Mouse (Mus musculus) thymus, postnatal 0 days (tissue): ENCODE results near the gene Vmn2r23. TPM values are rescaled to one million over a fixed set of nuclear protein-coding genes. Genes with fewer than 3 reads are reported as not detected.
"Not testable (repeated sequence)": the region's sequence is repeated elsewhere in the genome, so short reads cannot be mapped to it uniquely, and the experiment has no call there.

ENCODE experiments used
- DNase-seq: peaks from one replicate; pipeline ENCODE4 v3.0.0-alpha.2; 2015; ENCODE audit warnings: low spot score
- polyA plus RNA-seq: library from polyadenylated mRNA; unstranded; fragments of >200 nt; fragmentation: Nextera tagmentation; extraction: Ambion mirVana; gene quantifications from 2 replicates; pipeline ENCODE4 v1.2.1, GENCODE M21; 2015

Gene Vmn2r23
- polyA plus RNA-seq = not detected in 2 replicates

DNA sequence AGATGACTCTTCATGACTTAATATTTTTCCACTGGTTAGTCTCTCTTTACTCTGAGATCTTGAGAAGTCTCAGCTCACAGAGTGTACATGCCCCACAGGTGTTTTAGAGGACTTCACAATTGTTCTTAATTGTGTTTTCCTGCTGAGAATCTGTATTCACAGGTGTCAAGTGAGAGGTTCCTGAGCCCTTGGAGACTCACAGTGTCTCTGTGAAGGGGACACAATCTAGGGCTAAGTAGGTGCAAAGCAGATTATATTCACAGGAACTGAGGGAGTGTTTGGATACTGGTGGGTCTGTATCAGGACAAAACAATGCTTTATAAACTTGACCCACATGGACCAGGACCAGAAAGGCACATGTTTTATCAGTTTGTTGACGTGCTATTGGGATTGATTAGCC, at the start of gene Vmn2r23:
TSS of gene Vmn2r23 (plus strand) at position 301 of the 400 bp plus-strand sequence.
- no peak for DNase-seq

GRCm38 (mm10) chr6:123657040-123657439, 45.4 kb upstream of the Vmn2r23 start:
- DNase-seq = no peak

DNA sequence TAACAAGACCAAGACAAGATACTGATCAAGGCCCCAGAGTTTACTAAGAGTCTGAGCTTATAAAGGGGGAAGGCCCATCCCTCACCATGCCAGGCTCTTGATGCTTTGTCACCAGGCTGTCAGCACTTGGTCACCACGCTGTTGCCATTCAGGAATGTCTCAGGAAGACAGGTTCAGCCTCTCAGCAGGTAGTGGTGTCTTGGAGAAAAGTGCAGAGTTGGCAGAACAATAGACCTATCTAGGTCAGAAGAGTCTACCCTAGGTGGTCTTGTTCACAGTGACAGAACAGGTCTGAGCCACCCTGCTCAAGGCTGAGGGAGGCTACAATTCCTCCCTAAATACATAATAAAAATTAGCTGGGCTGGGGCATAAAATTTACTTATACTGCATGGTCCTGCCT, 5.8 kb upstream of the Vmn2r23 start:
- DNase-seq = not testable (repeated sequence)

DNA sequence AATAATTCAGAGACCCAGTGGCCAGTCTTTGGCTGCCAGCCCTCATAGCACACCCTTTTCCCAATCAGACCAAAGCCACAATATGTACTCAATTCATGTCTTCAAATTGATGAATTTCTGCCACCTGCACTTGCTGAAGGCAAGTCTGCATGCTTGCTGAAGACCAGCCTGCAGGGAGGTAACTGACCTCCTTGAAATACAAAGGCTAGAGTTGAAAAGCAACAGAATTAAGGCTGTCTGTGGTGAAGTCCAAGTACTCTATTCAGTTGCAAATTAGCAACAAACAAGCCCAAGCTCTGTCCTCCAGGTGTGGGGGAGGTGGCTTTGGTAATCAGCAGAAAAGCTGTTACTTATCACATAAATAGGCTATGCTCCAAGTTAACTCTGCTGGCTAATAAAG, 5.3 kb upstream of the Vmn2r23 start:
- DNase-seq = no peak

- no peak for DNase-seq
Observed at GRCm38 (mm10) chr6:123770031-123770430, 67.6 kb downstream of the Vmn2r23 start.

- no peak for DNase-seq
Observed at GRCm38 (mm10) chr6:123778579-123778978, 76.1 kb downstream of the Vmn2r23 start, which contains the start of gene Vmn2r24. Gene Vmn2r24 (plus strand): TSS chr6:123778879.

DNA sequence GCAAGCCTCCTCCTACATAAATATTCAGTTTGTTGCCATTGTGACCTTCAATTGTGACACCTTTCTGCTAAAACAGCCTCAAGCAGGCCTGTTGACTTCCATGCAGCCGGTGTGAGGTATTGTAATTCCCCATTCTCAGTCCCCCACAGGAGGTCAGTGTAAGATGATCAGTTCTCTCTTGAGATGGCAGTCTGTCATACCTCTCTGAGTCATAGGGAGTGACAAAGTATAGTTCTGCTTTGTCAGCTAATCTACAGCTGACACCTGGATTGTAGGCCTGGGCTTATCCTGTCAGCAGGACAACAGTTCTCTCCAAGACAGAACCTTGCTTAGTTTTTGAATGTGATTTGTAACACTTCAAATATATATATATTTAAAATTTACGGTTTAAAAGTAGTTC, 82.4 kb downstream of the Vmn2r23 start:
- DNase-seq = no peak

GRCm38 (mm10) chr6:123793746-123794145, 91.3 kb downstream of the Vmn2r23 start:
- no peak for DNase-seq

Other genes starting within 250 kb of the Vmn2r23 start
- not detected in 2 replicates for gene Vmn2r21, start 169.3 kb upstream of the Vmn2r23 start, polyA plus RNA-seq
- gene Vmn2r22, start 51.9 kb upstream of the Vmn2r23 start, polyA plus RNA-seq = not detected in 2 replicates
- not detected in 2 replicates for gene Vmn2r24, start 76.2 kb downstream of the Vmn2r23 start, polyA plus RNA-seq
- not detected in 2 replicates for gene Vmn2r25, start 150.8 kb downstream of the Vmn2r23 start, polyA plus RNA-seq